Mouse (Mus musculus): Measurements from ENCODE around the gene Zbtb38.

GRCm38 (mm10) chr9:96671249-96671648 is 81.4 kb downstream of the Zbtb38 start:
- TF ChIP-seq CTCF (conservative IDR thresholded peaks at IDR 0.05; ENCODE audit: low read length) (no peak), POU5F1 (IDR thresholded peaks at IDR 0.05; ENCODE audit: borderline replicate concordance, low read length) (no peak)

All from E14TG2a.4 (cell line).